Mouse (Mus musculus) MEL (cell line): ENCODE data around the gene Ksr1. TPM values are rescaled to one million over a fixed set of nuclear protein-coding genes. Genes with fewer than 3 reads are reported as not detected.

Experiments
- DNase-seq: peaks from one replicate; pipeline ENCODE4 v3.0.0; 2011; ENCODE audit warnings: low read depth, low spot score
- H3K27ac ChIP-seq: 2 replicates; pipeline ENCODE4 v1.5.1; 2012; ENCODE audit warnings: low read depth, mild to moderate bottlenecking, control low read depth, low read length, moderate library complexity; ENCODE audit not compliant: control insufficient read depth
- H3K27me3 ChIP-seq, 2 experiments: fragments of 150-350 bp in 1 of 2; sonication (generic) in 1 of 2; 2 replicates each; pipeline ENCODE4 v1.6.1; 2012; ENCODE audit warnings: low read length in 2 of 2, mild to moderate bottlenecking in 2 of 2, improper control_type of control experiment in 1 of 2, moderate library complexity in 1 of 2; ENCODE audit not compliant: insufficient read depth in 2 of 2, control insufficient read depth in 1 of 2
- H3K36me3 ChIP-seq, 2 experiments: 2 replicates each; pipeline ENCODE4 v1.6.1; 2012 to 2014; ENCODE audit warnings: low read length in 2 of 2, improper control_type of control experiment in 1 of 2, inconsistent platforms in 1 of 2, mild to moderate bottlenecking in 1 of 2; ENCODE audit not compliant: insufficient read depth in 2 of 2, control insufficient read depth in 1 of 2
- H3K4me1 ChIP-seq, 2 experiments: fragments of 150-350 bp in 1 of 2; sonication (generic) in 1 of 2; 2 replicates each; pipeline ENCODE4 v1.6.1; 2012; ENCODE audit warnings: low read length in 2 of 2, improper control_type of control experiment in 1 of 2, mild to moderate bottlenecking in 1 of 2; ENCODE audit not compliant: insufficient read depth in 2 of 2, control insufficient read depth in 1 of 2
- H3K4me3 ChIP-seq, 2 experiments: fragments of 150-350 bp in 1 of 2; sonication (generic) in 1 of 2; 2 replicates each; pipeline ENCODE4 v1.5.1; 2012; ENCODE audit warnings: low read depth in 2 of 2, low read length in 2 of 2, mild to moderate bottlenecking in 2 of 2, moderate library complexity in 2 of 2, control low read depth in 1 of 2, improper control_type of control experiment in 1 of 2; ENCODE audit not compliant: control insufficient read depth in 1 of 2, insufficient read depth in 1 of 2
- H3K79me2 ChIP-seq: 2 replicates; pipeline ENCODE4 v1.6.1; 2012; ENCODE audit warnings: mild to moderate bottlenecking, low read length, moderate library complexity; ENCODE audit not compliant: control insufficient read depth, poor library complexity, insufficient read depth
- H3K9ac ChIP-seq: 2 replicates; pipeline ENCODE4 v1.6.1; 2012; ENCODE audit warnings: low read depth, mild to moderate bottlenecking, control low read depth, low read length, moderate library complexity; ENCODE audit not compliant: control insufficient read depth, poor library complexity, severe bottlenecking
- H3K9me3 ChIP-seq: fragments of 150-350 bp; sonication (generic); replicated peaks from 2 replicates; pipeline ENCODE4 v1.6.1; 2012; ENCODE audit warnings: mild to moderate bottlenecking, low read length, improper control_type of control experiment, moderate library complexity; ENCODE audit not compliant: insufficient read depth
- BHLHE40 ChIP-seq: IDR thresholded peaks from 2 replicates; pipeline ENCODE4 v1.6.1; 2012; ENCODE audit warnings: low read depth, mild to moderate bottlenecking, inconsistent platforms, low read length, improper control_type of control experiment, borderline replicate concordance
- CHD1 ChIP-seq: IDR thresholded peaks from 2 replicates; pipeline ENCODE4 v1.6.1; 2012; ENCODE audit warnings: low read depth, mild to moderate bottlenecking, inconsistent platforms, low read length, improper control_type of control experiment
- CTCF ChIP-seq, 3 experiments: IDR thresholded peaks in 2 of 3; conservative IDR thresholded peaks in 1 of 3; 2 replicates each; pipeline ENCODE4 v1.5.1; 2011 to 2012; ENCODE audit warnings: low read length in 3 of 3, low read depth in 2 of 3, mild to moderate bottlenecking in 2 of 3, improper control_type of control experiment in 1 of 3, inconsistent platforms in 1 of 3, mixed read lengths in 1 of 3, moderate library complexity in 1 of 3; ENCODE audit not compliant: control insufficient read depth in 1 of 3, insufficient read depth in 1 of 3, poor library complexity in 1 of 3, severe bottlenecking in 1 of 3
- E2F4 ChIP-seq: IDR thresholded peaks from 2 replicates; pipeline ENCODE4 v1.6.1; 2011; ENCODE audit warnings: low read depth, low read length, improper control_type of control experiment, borderline replicate concordance
- ELF1 ChIP-seq: IDR thresholded peaks from 2 replicates; pipeline ENCODE4 v1.6.1; 2014; ENCODE audit warnings: low read depth, mild to moderate bottlenecking, inconsistent platforms, low read length, improper control_type of control experiment, moderate library complexity
- EP300 ChIP-seq, 2 experiments: IDR thresholded peaks; 2 replicates each; pipeline ENCODE4 v1.6.1; 2011; ENCODE audit warnings: improper control_type of control experiment in 2 of 2, low read length in 2 of 2, low read depth in 1 of 2, mild to moderate bottlenecking in 1 of 2
- ETS1 ChIP-seq: IDR thresholded peaks from 2 replicates; pipeline ENCODE4 v1.6.1; 2012; ENCODE audit warnings: low read depth, mild to moderate bottlenecking, inconsistent platforms, low read length, improper control_type of control experiment, moderate library complexity
- GATA1 ChIP-seq: IDR thresholded peaks from 2 replicates; pipeline ENCODE4 v1.6.1; 2011; ENCODE audit warnings: low read depth, low read length, improper control_type of control experiment
- HCFC1 ChIP-seq: IDR thresholded peaks from 2 replicates; pipeline ENCODE4 v1.6.1; 2012; ENCODE audit warnings: low read depth, mild to moderate bottlenecking, inconsistent platforms, low read length, improper control_type of control experiment, moderate library complexity
- JUND ChIP-seq: IDR thresholded peaks from 2 replicates; pipeline ENCODE4 v1.6.1; 2011; ENCODE audit warnings: low read depth, mild to moderate bottlenecking, improper control_type of control experiment, low read length
- KAT2A ChIP-seq: conservative IDR thresholded peaks from 2 replicates; pipeline ENCODE4 v1.6.1; 2012; ENCODE audit warnings: low read depth, low read length, improper control_type of control experiment, inconsistent platforms
- MAFK ChIP-seq: IDR thresholded peaks from 2 replicates; pipeline ENCODE4 v1.6.1; 2011; ENCODE audit warnings: low read depth, mild to moderate bottlenecking, low read length, improper control_type of control experiment, borderline replicate concordance
- MAX ChIP-seq: IDR thresholded peaks from 2 replicates; pipeline ENCODE4 v1.6.1; 2011; ENCODE audit warnings: low read length, improper control_type of control experiment
- MAZ ChIP-seq: IDR thresholded peaks from 2 replicates; pipeline ENCODE4 v1.6.1; 2012; ENCODE audit warnings: low read depth, mild to moderate bottlenecking, inconsistent platforms, low read length, improper control_type of control experiment
- MEF2A ChIP-seq: IDR thresholded peaks from 2 replicates; pipeline ENCODE4 v1.6.1; 2014; ENCODE audit warnings: low read depth, mild to moderate bottlenecking, inconsistent platforms, low read length, improper control_type of control experiment; ENCODE audit not compliant: poor library complexity, insufficient replicate concordance, severe bottlenecking; ENCODE audit errors: extremely low read depth
- MYB ChIP-seq: IDR thresholded peaks from 2 replicates; pipeline ENCODE4 v1.6.1; 2011; ENCODE audit warnings: mild to moderate bottlenecking, low read depth, low read length, improper control_type of control experiment
- MYC ChIP-seq: IDR thresholded peaks from 2 replicates; pipeline ENCODE4 v1.6.1; 2011; ENCODE audit warnings: low read depth, mild to moderate bottlenecking, low read length, improper control_type of control experiment, moderate library complexity
- NRF1 ChIP-seq: IDR thresholded peaks from 2 replicates; pipeline ENCODE4 v1.6.1; 2014; ENCODE audit warnings: low read depth, mild to moderate bottlenecking, inconsistent platforms, low read length, improper control_type of control experiment, moderate library complexity; ENCODE audit not compliant: poor library complexity, insufficient read depth, severe bottlenecking
- SIN3A ChIP-seq: IDR thresholded peaks from 2 replicates; pipeline ENCODE4 v1.6.1; 2012; ENCODE audit warnings: low read length, improper control_type of control experiment, inconsistent platforms
- SMC3 ChIP-seq: IDR thresholded peaks from 2 replicates; pipeline ENCODE4 v1.6.1; 2011; ENCODE audit warnings: low read depth, low read length, improper control_type of control experiment
- TBP ChIP-seq: IDR thresholded peaks from 2 replicates; pipeline ENCODE4 v1.8.0; 2011; ENCODE audit warnings: low read depth, low read length, improper control_type of control experiment
- TCF12 ChIP-seq: IDR thresholded peaks from 2 replicates; pipeline ENCODE4 v1.6.1; 2014; ENCODE audit warnings: low read depth, mild to moderate bottlenecking, inconsistent platforms, low read length, improper control_type of control experiment, moderate library complexity
- UBTF ChIP-seq: IDR thresholded peaks from 2 replicates; pipeline ENCODE4 v1.6.1; 2012; ENCODE audit warnings: low read depth, mild to moderate bottlenecking, inconsistent platforms, low read length, improper control_type of control experiment, moderate library complexity, borderline replicate concordance; ENCODE audit not compliant: insufficient read depth
- USF1 ChIP-seq: IDR thresholded peaks from 2 replicates; pipeline ENCODE4 v1.6.1; 2014; ENCODE audit warnings: low read depth, mild to moderate bottlenecking, inconsistent platforms, low read length, improper control_type of control experiment, moderate library complexity
- USF2 ChIP-seq, 2 experiments: IDR thresholded peaks; 2 replicates each; pipeline ENCODE4 v1.6.1; 2011 to 2012; ENCODE audit warnings: improper control_type of control experiment in 2 of 2, low read length in 2 of 2, borderline replicate concordance in 1 of 2, inconsistent platforms in 1 of 2, low read depth in 1 of 2, mild to moderate bottlenecking in 1 of 2; ENCODE audit not compliant: insufficient read depth in 1 of 2
- ZKSCAN1 ChIP-seq: IDR thresholded peaks from 2 replicates; pipeline ENCODE4 v1.6.1; 2012; ENCODE audit warnings: low read depth, mild to moderate bottlenecking, inconsistent platforms, low read length, improper control_type of control experiment, moderate library complexity
- ZMIZ1 ChIP-seq: IDR thresholded peaks from 2 replicates; pipeline ENCODE4 v1.6.1; 2012; ENCODE audit warnings: low read depth, mild to moderate bottlenecking, inconsistent platforms, low read length, improper control_type of control experiment, moderate library complexity
- ZNF384 ChIP-seq: IDR thresholded peaks from 2 replicates; pipeline ENCODE4 v1.6.1; 2012; ENCODE audit warnings: low read depth, mild to moderate bottlenecking, inconsistent platforms, low read length, improper control_type of control experiment
- polyA plus RNA-seq, 2 experiments: library from polyadenylated mRNA; stranded (reverse) in 1 of 2; unstranded in 1 of 2; fragments of >175 nt in 1 of 2; fragments of >200 nt in 1 of 2; gene quantifications; 2 replicates each; pipeline versions ENCODE4 v1.2.1 to v1.2.4; 2012; ENCODE audit warnings: low replicate concordance in 2 of 2, low read depth in 1 of 2; ENCODE audit not compliant: insufficient read length in 2 of 2, insufficient read depth in 1 of 2, missing spikeins in 1 of 2
- total RNA-seq: library from RNA; depleted of rRNA; stranded (reverse); fragments of 300-350 nt; gene quantifications from 2 replicates; pipeline ENCODE4 v1.2.3, GENCODE M21; 2012

Gene Ksr1
- total and polyA plus RNA-seq, 3 experiments, result 9.7 to 18.4 TPM; not detected in 1

GRCm38 (mm10) chr11:79001871-79002270 is 144.3 kb downstream of the Ksr1 start:
- no peak for DNase-seq
- Histone ChIP-seq H3K4me3 (no peak overlapping the region), H3K4me1 (peaks cover 47 to 52% of the 10 kb centered on the region in 2 experiments), H3K27ac (peak overlapping the region; percentile 90), H3K9me3 (no peaks in the 10 kb centered on the region), H3K79me2 (no peaks in the 10 kb centered on the region), H3K36me3 (peaks cover 0 to 49% of the 10 kb centered on the region in 2 experiments; a peak in 2 of 4 replicates), H3K27me3 (no peaks in the 10 kb centered on the region), H3K9ac (peak overlapping the region; percentile 42; the same call in 1 of the 2 replicates)
- TF ChIP-seq MAFK, result no peak
- TF ChIP-seq CTCF (IDR thresholded peaks at IDR 0.05 in 2 of 3, conservative IDR thresholded peaks at IDR 0.05 in 1 of 3; ENCODE audit: control insufficient read depth in 1 of 3, insufficient read depth in 1 of 3, low read depth in 2 of 3, low read length in 3 of 3, poor library complexity in 1 of 3, severe bottlenecking in 1 of 3), result no peak
- TF ChIP-seq UBTF, result no peak

DNA sequence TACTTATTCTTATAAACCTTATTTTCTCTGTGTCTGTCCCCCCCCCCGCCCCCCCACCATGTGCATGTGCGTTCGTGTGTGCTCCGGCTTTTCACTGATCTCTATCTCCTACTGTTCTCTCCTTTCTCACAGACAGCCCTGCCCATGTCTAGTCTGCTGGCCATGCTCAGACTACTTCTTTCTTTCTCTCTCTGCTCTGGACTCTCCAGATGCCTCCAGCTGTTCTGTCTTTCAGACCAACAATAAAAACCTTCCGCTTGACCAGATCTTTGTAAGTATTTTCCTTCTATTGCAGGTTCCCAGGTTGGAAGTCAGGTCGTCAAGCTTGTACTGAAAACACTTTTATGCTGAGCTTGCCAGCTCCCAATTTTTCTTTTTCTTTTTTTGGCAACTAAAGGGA is 147.1 kb downstream of the Ksr1 start:
- TF ChIP-seq MYB (no peak), ETS1 (peak; percentile 22; the same call in 1 of the 2 replicates), TCF12 (no peak), ELF1 (no peak), MYC (no peak), ZNF384 (no peak), TBP (no peak), JUND (no peak), EP300 (IDR thresholded peaks at IDR 0.05; ENCODE audit: low read depth in 1 of 2, low read length in 2 of 2) (no peak), USF1 (no peak), E2F4 (no peak), SIN3A (no peak; the same call in 1 of the 2 replicates), MEF2A (no peak), MAZ (no peak), CTCF (IDR thresholded peaks at IDR 0.05 in 2 of 3, conservative IDR thresholded peaks at IDR 0.05 in 1 of 3; ENCODE audit: control insufficient read depth in 1 of 3, insufficient read depth in 1 of 3, low read depth in 2 of 3, low read length in 3 of 3, poor library complexity in 1 of 3, severe bottlenecking in 1 of 3) (no peak), KAT2A (no peak), HCFC1 (0 out of 2 replicates have a peak, but pooled peaks have one; percentile 7), BHLHE40 (no peak), CHD1 (0 out of 2 replicates have a peak, but pooled peaks have one; percentile 64), MAX (no peak; the same call in 1 of the 2 replicates), ZKSCAN1 (no peak), SMC3 (no peak), USF2 (IDR thresholded peaks at IDR 0.05; ENCODE audit: borderline replicate concordance in 1 of 2, insufficient read depth in 1 of 2, low read depth in 1 of 2, low read length in 2 of 2) (no peak), UBTF (no peak), MAFK (no peak), NRF1 (no peak), GATA1 (peak; percentile 23; the same call in 1 of the 2 replicates), ZMIZ1 (no peak)
- Histone ChIP-seq H3K36me3 (peaks cover 0 to 26% of the 10 kb centered on the region in 2 experiments; a peak in 2 of 4 replicates), H3K27me3 (no peaks in the 10 kb centered on the region)

More for the DNA sequence above, 147.1 kb downstream of the Ksr1 start:
- Histone ChIP-seq H3K9me3 (no peaks in the 10 kb centered on the region), H3K79me2 (no peaks in the 10 kb centered on the region), H3K4me3 (peak overlapping the region in 1 of 2 experiments; percentile 43; a peak in 2 of 4 replicates), H3K9ac (peak overlapping the region; percentile 41; the same call in 1 of the 2 replicates), H3K4me1 (peaks cover 27 to 31% of the 10 kb centered on the region in 2 experiments), H3K27ac (peak overlapping the region; percentile 50; the same call in 1 of the 2 replicates)
- DNase-seq, result peak; percentile 53
